Mouse (Mus musculus) T-cell, adult 2 months (primary cell): ENCODE measurements around the gene Rimbp3.

Experiments
- DNase-seq: peaks from one replicate; pipeline ENCODE4 v3.0.0; 2022; ENCODE audit warnings: low spot score

Rimbp3 gene

GRCm38 (mm10) chr16:17258917-17259316 is 50.5 kb downstream of the Rimbp3 start:
- DNase-seq, result no peak

GRCm38 (mm10) chr16:17261341-17261740 is 52.9 kb downstream of the Rimbp3 start:
- no peak for DNase-seq
